Mouse (Mus musculus) lung, embryonic 16.5 days (tissue): ENCODE measurements at regions not wholly inside any gene's neighbourhood (a gene's known extent, or its start where the extent isn't known, plus 50 kb on each side); places are given as distances from the start of the nearest gene placed in this dataset.

Experiments used
- ATAC-seq: fragments of 200-750 bp; cut with Nextera tagmentation; 2 replicates; pipeline ENCODE4 v1.8.0; 2017; ENCODE audit warnings: low read depth, mild to moderate bottlenecking, moderate library complexity
- H3K27ac ChIP-seq: fragments of 300-500 bp; sonication (generic); 2 replicates; pipeline ENCODE4 v1.5.1; 2014; ENCODE audit warnings: mild to moderate bottlenecking, control low read depth, low read length
- H3K27me3 ChIP-seq: fragments of 300-500 bp; sonication (generic); 2 replicates; pipeline ENCODE4 v1.6.1; 2014; ENCODE audit warnings: low read depth, low read length, mixed read lengths; ENCODE audit not compliant: control insufficient read depth, insufficient read depth
- H3K36me3 ChIP-seq: fragments of 300-500 bp; sonication (generic); 2 replicates; pipeline ENCODE4 v1.6.1; 2014; ENCODE audit warnings: low read length; ENCODE audit not compliant: control insufficient read depth, insufficient read depth
- H3K4me1 ChIP-seq: fragments of 300-500 bp; sonication (generic); replicated peaks from 2 replicates; pipeline ENCODE4 v1.6.1; 2014; ENCODE audit warnings: low read length, mixed read lengths; ENCODE audit not compliant: control insufficient read depth, insufficient read depth
- H3K4me2 ChIP-seq: fragments of 300-500 bp; sonication (generic); 2 replicates; pipeline ENCODE4 v1.6.1; 2014; ENCODE audit warnings: low read depth, low read length, control low read depth
- H3K4me3 ChIP-seq: fragments of 300-500 bp; sonication (generic); 2 replicates; pipeline ENCODE4 v1.5.1; 2014; ENCODE audit warnings: mild to moderate bottlenecking, low read length, control low read depth
- H3K9ac ChIP-seq: fragments of 300-500 bp; sonication (generic); 2 replicates; pipeline ENCODE4 v1.6.1; 2014; ENCODE audit warnings: low read length, control low read depth
- H3K9me3 ChIP-seq: fragments of 300-500 bp; sonication (generic); 2 replicates; pipeline ENCODE4 v1.6.1; 2016; ENCODE audit warnings: low read length; ENCODE audit not compliant: control insufficient read depth
- WGBS: fragments of 180-500 bp; shearing (Covaris S2); extraction: QIAGEN DNeasy Blood & Tissue Kit; methylation state at CpG from one replicate; pipeline ENCODE4 v1.1.7; 2014; 5-methylcytosine and 5-hydroxymethylcytosine counted together

DNA sequence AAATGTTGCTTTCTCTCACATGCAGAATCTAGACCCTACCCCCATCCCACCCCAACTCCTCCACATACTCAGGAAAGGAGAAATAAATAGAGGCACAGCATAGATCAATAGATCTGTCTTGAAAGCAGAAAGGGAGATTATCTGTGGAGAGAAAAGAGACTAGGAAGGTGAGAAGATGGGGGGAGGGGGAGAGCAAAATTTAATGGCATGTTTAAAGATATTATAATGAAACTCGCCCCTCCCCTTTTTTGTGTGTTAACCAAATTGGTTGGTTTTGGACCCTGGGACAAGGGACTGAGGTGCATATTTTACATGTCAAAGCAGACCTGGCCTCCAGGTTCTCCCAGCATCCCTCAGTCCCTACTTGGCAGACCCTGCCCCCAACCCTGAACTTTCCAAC lies 573.9 kb downstream of the Tmem132b start:
- Histone ChIP-seq H3K4me1 (no peaks in the 10 kb centered on the region), H3K27me3 (no peaks in the 10 kb centered on the region), H3K9me3 (no peaks in the 10 kb centered on the region), H3K4me2 (no peak overlapping the region), H3K9ac (no peak overlapping the region), H3K4me3 (no peak overlapping the region), H3K36me3 (no peaks in the 10 kb centered on the region), H3K27ac (no peak overlapping the region)
- no peak for ATAC-seq
- WGBS, result 88% methylated on average over 1 of the region's 1 CpGs

DNA sequence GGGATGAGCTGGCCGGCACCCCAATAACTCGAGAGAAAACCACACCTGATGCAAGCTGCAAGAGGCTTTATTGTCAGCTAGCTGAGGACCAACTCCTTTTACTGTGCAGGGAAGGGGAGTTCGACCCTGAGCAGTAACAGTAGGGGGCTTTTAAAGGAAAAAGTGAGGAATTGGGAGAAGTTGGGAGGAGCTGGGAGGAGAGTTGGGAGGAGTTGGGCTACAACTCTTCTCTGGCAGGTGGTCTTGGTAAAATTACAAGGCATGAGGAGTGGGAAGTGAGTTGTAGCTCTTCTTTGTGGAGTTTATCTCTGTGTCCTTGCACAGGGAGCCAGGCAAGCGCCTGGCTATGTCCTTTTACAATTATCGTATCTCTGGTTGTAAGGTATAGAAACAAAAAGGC lies 575.4 kb downstream of the Tmem132b start:
- no peak overlapping the region for H3K27ac ChIP-seq
- no peaks in the 10 kb centered on the region for H3K4me1 ChIP-seq
- H3K27me3 ChIP-seq, result no peaks in the 10 kb centered on the region
- no peak overlapping the region for H3K4me2 ChIP-seq
- no peaks in the 10 kb centered on the region for H3K9me3 ChIP-seq
- H3K36me3 ChIP-seq, result no peaks in the 10 kb centered on the region
- ATAC-seq, result no peak
- no peak overlapping the region for H3K9ac ChIP-seq
- no peak overlapping the region for H3K4me3 ChIP-seq
- WGBS, result 78% methylated on average over 5 of the region's 5 CpGs

DNA sequence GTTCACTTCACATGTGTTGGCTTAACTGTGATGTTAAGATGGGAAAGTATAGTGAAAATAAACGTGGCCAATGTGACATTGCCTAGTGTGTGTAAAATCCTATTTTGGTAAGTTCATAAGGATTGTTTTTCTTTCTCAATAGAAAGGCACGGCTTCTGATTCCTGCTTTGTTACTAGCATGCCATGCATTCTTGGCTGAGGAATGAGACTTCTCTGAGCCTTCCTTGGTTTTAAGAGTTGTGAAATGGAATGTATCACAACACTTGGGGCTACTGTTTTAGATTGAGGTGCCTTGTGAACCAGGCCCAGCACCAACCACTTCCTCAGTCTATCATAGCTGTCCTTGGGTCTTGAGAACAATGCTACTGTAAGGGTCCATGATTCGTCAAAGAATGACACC lies 577.3 kb downstream of the Tmem132b start:
- Histone ChIP-seq H3K4me3 (no peak overlapping the region), H3K9me3 (no peaks in the 10 kb centered on the region), H3K4me1 (no peaks in the 10 kb centered on the region), H3K27ac (no peak overlapping the region), H3K9ac (no peak overlapping the region), H3K36me3 (no peaks in the 10 kb centered on the region), H3K27me3 (no peaks in the 10 kb centered on the region), H3K4me2 (no peak overlapping the region)
- 57% methylated on average over 3 of the region's 3 CpGs for WGBS
- ATAC-seq, result no peak

DNA sequence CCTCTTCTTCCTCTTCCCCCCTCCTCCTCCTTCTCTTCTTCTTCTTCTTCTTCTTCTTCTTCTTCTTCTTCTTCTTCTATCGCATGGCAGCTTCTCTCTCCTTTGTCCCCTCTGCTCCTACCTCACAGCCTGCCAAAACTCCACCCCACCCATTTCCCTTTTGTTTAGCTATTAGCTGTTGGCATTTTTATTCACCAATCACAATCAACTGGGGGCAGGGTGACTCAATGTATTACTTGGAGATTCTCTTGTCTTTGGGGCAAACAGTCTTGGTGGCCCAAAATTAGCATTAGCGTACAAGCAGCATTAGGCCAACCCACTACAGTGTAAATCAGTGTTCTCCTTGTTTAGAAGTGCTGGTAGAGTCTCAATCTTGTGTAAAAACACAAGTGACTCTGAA lies 585.7 kb downstream of the Tmem132b start:
- H3K27ac ChIP-seq, result no peak overlapping the region
- no peaks in the 10 kb centered on the region for H3K36me3 ChIP-seq
- no peaks in the 10 kb centered on the region for H3K27me3 ChIP-seq
- WGBS, result 83% methylated on average over 2 of the region's 2 CpGs
- H3K9me3 ChIP-seq, result no peaks in the 10 kb centered on the region
- H3K4me2 ChIP-seq, result no peak overlapping the region
- no peak for ATAC-seq
- H3K9ac ChIP-seq, result no peak overlapping the region
- no peak overlapping the region for H3K4me3 ChIP-seq
- no peaks in the 10 kb centered on the region for H3K4me1 ChIP-seq

DNA sequence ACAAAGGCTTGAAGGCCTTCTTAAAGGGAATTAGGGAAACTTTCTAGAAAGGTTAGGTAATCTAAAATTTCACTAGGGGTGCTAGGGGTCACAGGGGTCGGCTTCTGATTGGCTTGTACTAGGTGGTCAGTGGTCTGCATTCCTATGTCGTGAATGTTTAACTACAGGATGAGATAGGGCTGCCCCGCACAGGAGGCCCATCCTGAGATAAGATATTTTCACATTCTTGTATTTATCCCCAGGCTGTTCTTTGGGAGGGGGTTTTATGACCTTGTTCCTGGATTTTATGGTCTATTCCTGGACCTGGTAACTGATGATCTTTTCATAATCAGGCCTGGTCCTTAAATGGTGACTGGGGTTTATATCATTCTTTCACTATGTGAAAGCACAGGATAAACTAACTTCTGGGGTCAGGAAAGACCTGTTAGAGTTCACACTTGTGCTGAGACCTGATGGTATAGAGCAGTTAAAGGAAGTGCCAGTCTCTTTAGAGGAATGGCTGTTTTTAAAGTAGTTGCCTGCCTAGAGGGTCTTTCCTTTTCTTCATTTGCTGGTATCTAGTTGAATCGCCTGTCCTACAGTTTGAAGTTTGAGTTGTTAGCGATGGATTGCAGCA lies 586.4 kb downstream of the Tmem132b start:
- Histone ChIP-seq H3K27me3 (no peaks in the 10 kb centered on the region), H3K27ac (no peak overlapping the region), H3K36me3 (no peaks in the 10 kb centered on the region), H3K4me3 (no peak overlapping the region), H3K9me3 (no peaks in the 10 kb centered on the region), H3K4me2 (no peak overlapping the region), H3K9ac (no peak overlapping the region), H3K4me1 (no peaks in the 10 kb centered on the region)
- WGBS, result 44% methylated on average over 5 of the region's 5 CpGs
- no peak for ATAC-seq

DNA sequence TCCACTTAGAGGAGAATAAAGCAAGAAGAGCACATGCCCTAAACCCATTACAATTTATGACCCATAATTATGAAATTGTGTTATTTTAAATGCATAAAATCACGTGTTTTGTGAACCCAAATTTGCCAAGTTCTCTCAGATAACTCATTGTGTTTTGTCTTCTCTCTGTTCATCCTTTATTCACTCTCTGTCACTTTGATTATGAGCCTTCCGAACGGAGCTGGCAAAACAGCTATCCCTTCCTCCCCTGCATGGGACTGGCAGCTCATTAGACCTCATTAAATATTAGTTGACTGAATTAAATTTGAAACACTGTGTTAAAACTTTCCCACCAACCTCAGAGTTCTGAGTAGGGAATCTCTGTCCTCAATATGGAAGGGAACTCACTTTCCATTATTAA lies 587.2 kb downstream of the Tmem132b start:
- Histone ChIP-seq H3K4me3 (no peak overlapping the region), H3K36me3 (no peaks in the 10 kb centered on the region), H3K27ac (no peak overlapping the region), H3K4me2 (no peak overlapping the region), H3K4me1 (no peaks in the 10 kb centered on the region), H3K27me3 (no peaks in the 10 kb centered on the region), H3K9me3 (no peaks in the 10 kb centered on the region), H3K9ac (no peak overlapping the region)
- WGBS, result 64% methylated on average over 3 of the region's 3 CpGs
- no peak for ATAC-seq

DNA sequence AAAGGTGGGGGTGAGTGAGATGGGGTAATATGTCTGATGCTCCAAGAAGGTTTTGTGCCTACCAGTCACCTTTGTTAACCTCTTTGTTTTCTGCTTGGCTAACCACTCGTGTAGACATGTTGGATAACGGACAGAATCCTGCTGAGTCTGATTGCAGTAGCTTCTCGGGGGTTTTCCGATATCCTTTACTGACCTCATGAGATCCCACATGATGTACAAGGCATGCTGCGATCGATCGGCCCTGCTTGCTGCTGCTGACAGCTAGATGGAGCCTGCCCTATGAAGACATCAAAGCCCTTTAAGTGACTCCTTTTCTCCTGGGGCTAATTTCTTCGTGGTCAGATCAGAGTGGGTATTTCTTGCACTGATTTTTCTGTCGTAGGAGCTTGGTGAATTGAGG lies 591.6 kb downstream of the Tmem132b start:
- no peak overlapping the region for H3K9ac ChIP-seq
- no peaks in the 10 kb centered on the region for H3K9me3 ChIP-seq
- no peak overlapping the region for H3K27ac ChIP-seq
- ATAC-seq, result no peak
- no peaks in the 10 kb centered on the region for H3K27me3 ChIP-seq
- H3K4me2 ChIP-seq, result no peak overlapping the region
- no peaks in the 10 kb centered on the region for H3K36me3 ChIP-seq
- H3K4me1 ChIP-seq, result no peaks in the 10 kb centered on the region
- 76% methylated on average over 9 of the region's 9 CpGs for WGBS
- no peak overlapping the region for H3K4me3 ChIP-seq

DNA sequence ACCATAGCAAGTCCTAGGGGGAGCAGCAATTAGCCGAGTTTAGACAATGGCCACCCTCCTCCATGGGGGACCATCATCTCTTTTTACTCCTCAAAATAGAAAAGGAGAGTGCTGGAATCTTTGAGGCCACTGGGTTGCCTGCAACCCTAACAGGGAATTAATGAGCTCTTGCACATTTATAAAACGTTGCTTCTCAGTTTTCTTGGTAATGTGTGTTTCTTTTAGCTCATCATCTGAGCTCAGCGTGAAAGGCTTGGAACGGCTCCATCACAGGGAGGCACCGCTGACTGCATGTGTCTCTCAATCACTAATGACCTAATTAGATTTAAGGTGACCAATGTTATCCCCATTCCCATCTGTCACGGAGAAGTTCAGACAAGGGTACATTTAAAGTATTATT lies 595.9 kb downstream of the Tmem132b start:
- Histone ChIP-seq H3K4me3 (no peak overlapping the region), H3K9me3 (no peaks in the 10 kb centered on the region), H3K9ac (no peak overlapping the region), H3K27me3 (no peaks in the 10 kb centered on the region), H3K36me3 (no peaks in the 10 kb centered on the region), H3K27ac (no peak overlapping the region), H3K4me2 (no peak overlapping the region), H3K4me1 (no peaks in the 10 kb centered on the region)
- ATAC-seq, result no peak
- WGBS, result 61% methylated on average over 6 of the region's 6 CpGs

DNA sequence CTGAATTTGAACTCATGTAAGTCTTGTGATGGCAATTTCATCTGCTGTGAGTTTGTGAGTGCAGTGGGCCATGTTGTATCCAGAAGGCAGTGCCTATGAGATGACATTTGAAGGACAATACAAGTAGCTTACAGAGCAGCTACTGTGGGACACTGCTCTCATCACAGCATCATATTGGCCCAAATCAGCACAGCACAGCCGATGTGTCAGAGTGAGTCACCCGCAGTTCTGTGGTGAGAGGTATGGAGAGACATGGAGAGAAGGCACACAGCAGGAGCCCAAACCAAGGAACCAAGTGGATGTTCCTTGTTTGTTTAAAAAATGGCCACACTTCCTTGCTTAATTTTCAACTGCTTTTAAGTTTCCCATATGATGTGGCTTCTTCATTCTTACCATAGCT lies 617.3 kb downstream of the Tmem132b start:
- WGBS, result 86% methylated on average over 2 of the region's 2 CpGs

More for the DNA sequence above, 617.3 kb downstream of the Tmem132b start:
- Histone ChIP-seq H3K27ac (no peak overlapping the region), H3K4me3 (no peak overlapping the region), H3K4me1 (no peaks in the 10 kb centered on the region), H3K9me3 (no peaks in the 10 kb centered on the region), H3K9ac (no peak overlapping the region), H3K36me3 (no peaks in the 10 kb centered on the region), H3K27me3 (no peaks in the 10 kb centered on the region), H3K4me2 (no peak overlapping the region)
- no peak for ATAC-seq
